Mouse (Mus musculus) granulocyte monocyte progenitor cell, adult 5-6 weeks (primary cell): ENCODE measurements around the gene Drc7. TPM values are rescaled to one million over a fixed set of nuclear protein-coding genes. Genes with fewer than 3 reads are reported as not detected.

Experiments used
- ATAC-seq: replicated peaks from 2 replicates; pipeline ENCODE4 v1.8.0; 2016; ENCODE audit warnings: mild to moderate bottlenecking, moderate TSS enrichment, inconsistent platforms; ENCODE audit not compliant: poor library complexity, severe bottlenecking
- total RNA-seq, 2 experiments: library from RNA; stranded (forward) in 1 of 2; stranded (reverse) in 1 of 2; fragments of 200-712, 200-1000 nt in 1 of 2; fragments of >200 nt in 1 of 2; fragmentation: Nextera tagmentation in 1 of 2; gene quantifications; 2 replicates each; pipeline ENCODE4 v1.2.3; 2014 to 2017

The Drc7 gene
- total RNA-seq, 2 experiments from 2014 or later: 1.2 to 2.5 TPM

GRCm38 (mm10) chr8:95056414-95056813 is 1.5 kb downstream of the Drc7 start:
- no peak for ATAC-seq

GRCm38 (mm10) chr8:95058661-95059060 is 3.8 kb downstream of the Drc7 start:
- ATAC-seq: peak; percentile 58

- ATAC-seq: no peak
Measured at GRCm38 (mm10) chr8:95059812-95060533, 5.1 kb downstream of the Drc7 start.

GRCm38 (mm10) chr8:95064531-95064930 is 9.6 kb downstream of the Drc7 start:
- ATAC-seq: no peak

- peak; percentile 83 for ATAC-seq
Measured at GRCm38 (mm10) chr8:95067582-95067981, 12.7 kb downstream of the Drc7 start.

GRCm38 (mm10) chr8:95075504-95075903 is 20.6 kb downstream of the Drc7 start:
- ATAC-seq: no peak

GRCm38 (mm10) chr8:95076151-95076550 is 21.2 kb downstream of the Drc7 start:
- no peak for ATAC-seq

- ATAC-seq: no peak
Measured at GRCm38 (mm10) chr8:95078055-95078454, 23.2 kb downstream of the Drc7 start.

- ATAC-seq: no peak
Measured at GRCm38 (mm10) chr8:95079305-95079704, 24.4 kb downstream of the Drc7 start.

- peak; percentile 84 for ATAC-seq
Measured at GRCm38 (mm10) chr8:95080381-95081341, 25.8 kb downstream of the Drc7 start, which contains the start of gene Katnb1. TSS of gene Katnb1 (plus strand) at chr8:95081186.

GRCm38 (mm10) chr8:95081650-95082049 is 26.7 kb downstream of the Drc7 start:
- no peak for ATAC-seq

- ATAC-seq: no peak
Measured at GRCm38 (mm10) chr8:95084261-95084660, 29.4 kb downstream of the Drc7 start.

- ATAC-seq: no peak
Measured at GRCm38 (mm10) chr8:95084744-95085431, 30.0 kb downstream of the Drc7 start.

- no peak for ATAC-seq
Measured at GRCm38 (mm10) chr8:95085432-95086141, 30.7 kb downstream of the Drc7 start.

- no peak for ATAC-seq
Measured at GRCm38 (mm10) chr8:95093574-95093973, 38.7 kb downstream of the Drc7 start.

- ATAC-seq: peak; percentile 84
Measured at GRCm38 (mm10) chr8:95099009-95099408, 44.1 kb downstream of the Drc7 start.

GRCm38 (mm10) chr8:95101972-95102371 is 47.1 kb downstream of the Drc7 start:
- no peak for ATAC-seq

- ATAC-seq: peak; percentile 84
Measured at GRCm38 (mm10) chr8:95107306-95107705, 52.4 kb downstream of the Drc7 start.

- no peak for ATAC-seq
Measured at GRCm38 (mm10) chr8:95112594-95112993, 57.7 kb downstream of the Drc7 start.

GRCm38 (mm10) chr8:95113108-95113507 is 58.2 kb downstream of the Drc7 start:
- no peak for ATAC-seq
